Mouse (Mus musculus): ENCODE results near the gene Sh3bp2.

DNA sequence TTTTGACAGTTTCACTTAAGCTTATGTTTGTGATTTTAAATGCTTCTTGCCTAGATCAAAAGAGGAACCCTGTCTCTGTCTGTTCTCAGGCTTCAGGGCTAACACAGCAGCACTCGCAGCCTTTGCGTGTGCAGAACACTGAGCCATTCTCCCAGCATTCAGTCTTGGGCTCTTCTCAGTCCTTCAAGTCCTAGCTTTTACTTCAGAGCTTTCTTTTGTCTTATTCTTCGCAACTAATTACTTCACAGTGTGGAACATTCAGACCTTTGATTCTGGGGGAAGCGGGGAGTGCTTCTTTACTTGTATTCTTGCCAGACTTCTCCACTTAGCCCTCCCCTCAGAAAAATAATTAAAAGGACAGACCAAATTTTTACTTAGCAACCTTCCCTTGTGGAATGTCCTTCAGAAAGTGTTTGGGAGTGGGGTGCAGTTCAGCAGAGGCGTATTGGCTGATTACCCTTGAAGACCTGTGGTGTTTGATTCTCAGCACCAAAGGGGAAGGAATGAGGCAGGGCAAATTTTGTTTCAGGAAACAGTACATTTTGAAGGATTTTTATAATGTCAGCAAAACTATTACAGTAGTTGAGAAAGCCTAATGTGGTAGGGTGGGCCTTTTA is 65.9 kb downstream of the Sh3bp2 start:
- no peak for TF ChIP-seq CTCF (IDR thresholded peaks at IDR 0.05; ENCODE audit: control insufficient read depth, insufficient read depth, insufficient read length)
- no peak for TF ChIP-seq MAX (IDR thresholded peaks at IDR 0.05)
- TF ChIP-seq USF1 (IDR thresholded peaks at IDR 0.05; ENCODE audit: low read depth) = no peak
- no peak for TF ChIP-seq MYOG (IDR thresholded peaks at IDR 0.05; ENCODE audit: control insufficient read depth, extremely low read depth, insufficient read length)
- no peak for TF ChIP-seq FOSL1 (IDR thresholded peaks at IDR 0.05; ENCODE audit: insufficient read depth, low read length, poor library complexity, severe bottlenecking)
- no peak for TF ChIP-seq MYOD1 (IDR thresholded peaks at IDR 0.05; ENCODE audit: control insufficient read depth, insufficient read length, low read depth)

All from C2C12 (cell line).